Mouse (Mus musculus): ENCODE measurements around the gene AU018091. TPM values are rescaled to one million over a fixed set of nuclear protein-coding genes. Genes with fewer than 3 reads are reported as not detected.

The AU018091 gene
- polyA plus RNA-seq (2015; fragmentation: Nextera tagmentation; extraction: Ambion mirVana), result not detected in 2 replicates

- Histone ChIP-seq H3K27ac (ENCODE audit: low read length) (no peak within 1 kb of the TSS), H3K36me3 (ENCODE audit: insufficient read depth, low read length) (no peaks in the 10 kb centered on the region), H3K4me3 (ENCODE audit: low read length) (no peak within 1 kb of the TSS), H3K4me1 (ENCODE audit: insufficient read depth, low read length) (no peaks in the 10 kb centered on the region), H3K9me3 (ENCODE audit: low read length) (no peaks in the 10 kb centered on the region), H3K27me3 (ENCODE audit: insufficient read depth, low read length) (no peaks in the 10 kb centered on the region), H3K4me2 (replicated peaks; ENCODE audit: low read depth, low read length) (no peak within 1 kb of the TSS), H3K9ac (replicated peaks; ENCODE audit: low read length) (no peak within 1 kb of the TSS)
- no peak for ATAC-seq (ENCODE audit: low FRiP score, low TSS enrichment)
- 81% methylated on average over 3 of the region's 3 CpGs for WGBS
These were observed at the start of gene AU018091 for GRCm38 (mm10) chr7:3168925-3169324. TSS of gene AU018091 (minus strand) at chr7:3169203.

DNA sequence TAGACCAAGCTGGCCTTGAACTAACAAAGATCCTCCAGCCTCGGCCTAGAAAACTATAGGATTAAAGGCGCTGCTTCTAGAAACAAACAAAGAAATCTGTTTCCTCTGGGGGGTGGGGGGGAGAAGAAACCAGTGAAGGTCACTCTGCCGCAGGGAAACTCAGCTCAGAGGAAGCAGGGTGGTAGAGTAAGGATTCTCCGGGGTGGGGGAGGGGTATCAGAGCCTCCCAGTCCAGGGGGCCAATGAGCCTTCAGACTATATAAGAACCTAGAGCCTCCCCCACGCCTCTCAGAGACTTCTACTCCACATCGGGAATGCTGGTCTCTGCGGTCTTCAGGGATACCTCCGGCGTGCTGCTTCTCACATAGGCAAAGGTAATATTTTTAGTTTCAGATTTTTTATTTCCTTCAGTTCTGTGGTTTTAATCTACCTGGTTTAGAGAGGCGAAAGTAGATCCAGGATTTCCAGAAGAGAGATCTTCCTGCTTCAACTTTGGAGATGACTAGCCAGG is 48.6 kb upstream of the AU018091 start:
- Histone ChIP-seq H3K36me3 (ENCODE audit: insufficient read depth, low read length) (no peaks in the 10 kb centered on the region), H3K9me3 (ENCODE audit: low read length) (no peaks in the 10 kb centered on the region), H3K27me3 (ENCODE audit: insufficient read depth, low read length) (peaks cover 33% of the 10 kb centered on the region), H3K4me1 (ENCODE audit: insufficient read depth, low read length) (no peaks in the 10 kb centered on the region), H3K4me3 (ENCODE audit: low read length) (no peak overlapping the region), H3K4me2 (replicated peaks; ENCODE audit: low read depth, low read length) (no peak overlapping the region), H3K27ac (ENCODE audit: low read length) (no peak overlapping the region), H3K9ac (replicated peaks; ENCODE audit: low read length) (no peak overlapping the region)
- no peak for ATAC-seq (ENCODE audit: low FRiP score, low TSS enrichment)
- WGBS, result 14% methylated on average over 10 of the region's 10 CpGs

GRCm38 (mm10) chr7:3216331-3216730 is 47.3 kb upstream of the AU018091 start:
- H3K36me3 ChIP-seq (ENCODE audit: insufficient read depth, low read length), result no peaks in the 10 kb centered on the region
- H3K4me1 ChIP-seq (ENCODE audit: insufficient read depth, low read length), result no peaks in the 10 kb centered on the region
- no peaks in the 10 kb centered on the region for H3K9me3 ChIP-seq (ENCODE audit: low read length)
- peaks cover 33% of the 10 kb centered on the region for H3K27me3 ChIP-seq (ENCODE audit: insufficient read depth, low read length)
- no peak overlapping the region for H3K4me3 ChIP-seq (ENCODE audit: low read length)
- no peak overlapping the region for H3K9ac ChIP-seq (replicated peaks; ENCODE audit: low read length)
- no peak overlapping the region for H3K27ac ChIP-seq (ENCODE audit: low read length)
- H3K4me2 ChIP-seq (replicated peaks; ENCODE audit: low read depth, low read length), result no peak overlapping the region
- 79% methylated on average over 2 of the region's 3 CpGs for WGBS
- no peak for ATAC-seq (ENCODE audit: low FRiP score, low TSS enrichment)

- Histone ChIP-seq H3K27me3 (ENCODE audit: insufficient read depth, low read length) (peaks cover 13% of the 10 kb centered on the region), H3K4me1 (ENCODE audit: insufficient read depth, low read length) (no peaks in the 10 kb centered on the region)
- no peak for ATAC-seq (ENCODE audit: low FRiP score, low TSS enrichment)
These were observed 44.6 kb upstream of the AU018091 start for GRCm38 (mm10) chr7:3213557-3213956.

GRCm38 (mm10) chr7:3213156-3213555 is 44.2 kb upstream of the AU018091 start:
- H3K9me3 ChIP-seq (ENCODE audit: low read length), result no peaks in the 10 kb centered on the region
- WGBS, result 43% methylated on average over 1 of the region's 1 CpGs
- H3K4me2 ChIP-seq (replicated peaks; ENCODE audit: low read depth, low read length), result no peak overlapping the region
- H3K4me1 ChIP-seq (ENCODE audit: insufficient read depth, low read length), result no peaks in the 10 kb centered on the region
- no peak overlapping the region for H3K27ac ChIP-seq (ENCODE audit: low read length)
- ATAC-seq (ENCODE audit: low FRiP score, low TSS enrichment), result no peak
- H3K9ac ChIP-seq (replicated peaks; ENCODE audit: low read length), result no peak overlapping the region
- no peaks in the 10 kb centered on the region for H3K36me3 ChIP-seq (ENCODE audit: insufficient read depth, low read length)
- peaks cover 9% of the 10 kb centered on the region for H3K27me3 ChIP-seq (ENCODE audit: insufficient read depth, low read length)
- no peak overlapping the region for H3K4me3 ChIP-seq (ENCODE audit: low read length)

More at GRCm38 (mm10) chr7:3213557-3213956, 44.6 kb upstream of the AU018091 start:
- no peak overlapping the region for H3K9ac ChIP-seq (replicated peaks; ENCODE audit: low read length)
- H3K27ac ChIP-seq (ENCODE audit: low read length), result no peak overlapping the region
- H3K36me3 ChIP-seq (ENCODE audit: insufficient read depth, low read length), result no peaks in the 10 kb centered on the region
- WGBS, result 6% methylated on average over 3 of the region's 3 CpGs
- H3K4me3 ChIP-seq (ENCODE audit: low read length), result no peak overlapping the region
- H3K9me3 ChIP-seq (ENCODE audit: low read length), result no peaks in the 10 kb centered on the region
- no peak overlapping the region for H3K4me2 ChIP-seq (replicated peaks; ENCODE audit: low read depth, low read length)

DNA sequence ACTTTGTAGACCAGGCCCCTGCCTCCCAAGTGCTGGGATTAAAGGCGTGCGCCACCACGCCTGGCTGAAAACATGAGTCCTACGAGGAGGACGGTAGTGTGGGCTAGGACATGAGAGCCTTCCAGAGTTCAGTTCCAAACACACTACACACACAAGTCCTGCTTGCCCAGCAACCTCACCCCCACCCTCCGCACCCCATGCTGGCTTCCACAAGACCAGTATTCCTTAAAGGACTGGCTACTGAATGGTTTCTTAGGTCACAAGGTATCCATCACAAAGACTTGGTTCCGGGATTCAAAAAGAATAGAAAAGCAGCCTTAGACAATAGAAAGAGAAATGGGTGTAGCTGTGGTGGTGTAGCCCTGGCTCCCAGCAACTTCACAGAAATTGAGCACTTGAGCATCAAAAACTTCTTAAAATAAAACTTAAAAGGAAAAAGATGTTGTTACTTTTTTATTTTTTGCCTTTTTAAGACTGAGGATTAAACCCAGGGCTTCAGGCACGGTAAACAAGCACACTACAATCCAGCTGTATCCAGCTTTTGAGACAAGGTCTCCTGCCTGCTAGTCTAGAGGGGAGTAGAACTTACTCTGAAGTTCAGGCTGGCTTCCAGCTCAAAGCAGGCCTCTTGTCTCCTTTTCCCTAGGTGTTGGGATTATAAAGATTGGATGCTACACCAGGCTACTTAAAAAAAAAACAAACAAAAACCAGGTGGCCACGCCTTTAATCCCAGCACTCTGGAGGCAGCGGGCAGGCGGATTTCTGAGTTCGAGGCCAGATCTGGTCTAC is 43.2 kb upstream of the AU018091 start:
- 67% methylated on average over 12 of the region's 12 CpGs for WGBS

GRCm38 (mm10) chr7:3211518-3211917 is 42.5 kb upstream of the AU018091 start:
- WGBS, result 78% methylated on average over 8 of the region's 8 CpGs
- Histone ChIP-seq H3K4me1 (ENCODE audit: insufficient read depth, low read length) (no peaks in the 10 kb centered on the region), H3K36me3 (ENCODE audit: insufficient read depth, low read length) (no peaks in the 10 kb centered on the region), H3K27ac (ENCODE audit: low read length) (no peak overlapping the region), H3K4me2 (replicated peaks; ENCODE audit: low read depth, low read length) (no peak overlapping the region), H3K9me3 (ENCODE audit: low read length) (no peaks in the 10 kb centered on the region), H3K9ac (replicated peaks; ENCODE audit: low read length) (no peak overlapping the region), H3K27me3 (ENCODE audit: insufficient read depth, low read length) (no peaks in the 10 kb centered on the region), H3K4me3 (ENCODE audit: low read length) (no peak overlapping the region)
- no peak for ATAC-seq (ENCODE audit: low FRiP score, low TSS enrichment)

More for the DNA sequence above, 43.2 kb upstream of the AU018091 start:
- H3K4me3 ChIP-seq (ENCODE audit: low read length), result no peak overlapping the region
- no peak overlapping the region for H3K27ac ChIP-seq (ENCODE audit: low read length)
- H3K4me2 ChIP-seq (replicated peaks; ENCODE audit: low read depth, low read length), result no peak overlapping the region
- ATAC-seq (ENCODE audit: low FRiP score, low TSS enrichment), result no peak
- H3K4me1 ChIP-seq (ENCODE audit: insufficient read depth, low read length), result no peaks in the 10 kb centered on the region
- no peaks in the 10 kb centered on the region for H3K27me3 ChIP-seq (ENCODE audit: insufficient read depth, low read length)
- H3K36me3 ChIP-seq (ENCODE audit: insufficient read depth, low read length), result no peaks in the 10 kb centered on the region
- no peak overlapping the region for H3K9ac ChIP-seq (replicated peaks; ENCODE audit: low read length)
- H3K9me3 ChIP-seq (ENCODE audit: low read length), result no peaks in the 10 kb centered on the region

- H3K4me2 ChIP-seq (replicated peaks; ENCODE audit: low read depth, low read length), result no peak overlapping the region
- no peaks in the 10 kb centered on the region for H3K36me3 ChIP-seq (ENCODE audit: insufficient read depth, low read length)
- H3K4me3 ChIP-seq (ENCODE audit: low read length), result no peak overlapping the region
- WGBS, result 46% methylated on average over 6 of the region's 6 CpGs
- no peaks in the 10 kb centered on the region for H3K27me3 ChIP-seq (ENCODE audit: insufficient read depth, low read length)
- no peak overlapping the region for H3K9ac ChIP-seq (replicated peaks; ENCODE audit: low read length)
- no peaks in the 10 kb centered on the region for H3K9me3 ChIP-seq (ENCODE audit: low read length)
- H3K27ac ChIP-seq (ENCODE audit: low read length), result no peak overlapping the region
- ATAC-seq (ENCODE audit: low FRiP score, low TSS enrichment), result no peak
- H3K4me1 ChIP-seq (ENCODE audit: insufficient read depth, low read length), result no peaks in the 10 kb centered on the region
These were observed 41.6 kb upstream of the AU018091 start for GRCm38 (mm10) chr7:3210605-3211004.

DNA sequence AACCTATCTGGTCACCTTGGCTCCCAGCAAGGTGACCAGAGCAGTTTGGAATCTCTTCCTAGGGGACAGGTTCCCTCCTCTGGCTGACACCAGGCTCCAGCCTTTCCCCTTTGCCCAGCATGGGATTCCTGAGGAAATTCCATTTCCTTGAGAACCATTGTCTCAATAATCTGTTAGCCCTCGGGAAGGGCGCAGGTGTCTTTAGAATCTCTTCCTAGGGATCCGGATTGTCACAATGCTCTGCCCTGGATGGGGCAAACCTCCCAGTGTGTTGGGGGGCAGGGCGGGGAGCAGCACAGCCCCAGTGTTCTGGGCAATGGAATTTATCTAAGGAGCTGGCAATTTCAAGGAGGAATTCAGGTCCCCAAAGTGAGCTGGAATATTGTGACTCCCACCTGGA is 37.5 kb upstream of the AU018091 start:
- 23% methylated on average over 4 of the region's 4 CpGs for WGBS
- Histone ChIP-seq H3K4me1 (ENCODE audit: insufficient read depth, low read length) (no peaks in the 10 kb centered on the region), H3K9me3 (ENCODE audit: low read length) (no peaks in the 10 kb centered on the region), H3K4me2 (replicated peaks; ENCODE audit: low read depth, low read length) (no peak overlapping the region), H3K9ac (replicated peaks; ENCODE audit: low read length) (no peak overlapping the region), H3K27ac (ENCODE audit: low read length) (no peak overlapping the region), H3K36me3 (ENCODE audit: insufficient read depth, low read length) (no peaks in the 10 kb centered on the region), H3K4me3 (ENCODE audit: low read length) (no peak overlapping the region), H3K27me3 (ENCODE audit: insufficient read depth, low read length) (no peaks in the 10 kb centered on the region)
- no peak for ATAC-seq (ENCODE audit: low FRiP score, low TSS enrichment)

DNA sequence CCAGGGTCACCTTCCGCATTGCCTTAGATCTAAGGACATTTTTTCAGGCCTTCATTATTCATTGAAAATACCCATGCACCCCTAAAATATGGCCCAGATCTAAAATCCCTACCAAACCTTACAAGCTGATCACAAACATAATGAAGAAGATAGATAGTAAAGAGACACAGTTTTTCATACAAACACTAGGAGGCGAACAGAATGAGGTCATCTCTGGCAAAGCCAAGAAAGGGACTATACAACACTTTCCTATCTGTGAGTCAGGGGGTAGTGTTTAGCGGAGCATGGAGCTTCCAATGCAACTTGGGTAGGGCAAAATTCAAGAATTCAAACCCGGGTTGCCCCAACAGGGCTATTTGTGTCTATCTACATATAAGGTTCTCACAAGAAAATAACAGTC is 35.6 kb upstream of the AU018091 start:
- Histone ChIP-seq H3K4me2 (replicated peaks; ENCODE audit: low read depth, low read length) (no peak overlapping the region), H3K4me3 (ENCODE audit: low read length) (no peak overlapping the region), H3K9ac (replicated peaks; ENCODE audit: low read length) (no peak overlapping the region), H3K9me3 (ENCODE audit: low read length) (no peaks in the 10 kb centered on the region), H3K27ac (ENCODE audit: low read length) (no peak overlapping the region), H3K36me3 (ENCODE audit: insufficient read depth, low read length) (no peaks in the 10 kb centered on the region), H3K27me3 (ENCODE audit: insufficient read depth, low read length) (no peaks in the 10 kb centered on the region), H3K4me1 (ENCODE audit: insufficient read depth, low read length) (no peaks in the 10 kb centered on the region)
- no peak for ATAC-seq (ENCODE audit: low FRiP score, low TSS enrichment)
- whole genome bisulfite sequencing, result 89% methylated on average over 4 of the region's 4 CpGs
